Mouse (Mus musculus): ENCODE data around the gene Sytl3. TPM values are rescaled to one million over a fixed set of nuclear protein-coding genes. Genes with fewer than 3 reads are reported as not detected.

The Sytl3 gene
- total RNA-seq, 1 experiment from 2014 or later = 0.24 TPM

- no peak for DNase-seq
Measured at GRCm38 (mm10) chr17:6757902-6758301, 99.0 kb downstream of the Sytl3 start.

DNA sequence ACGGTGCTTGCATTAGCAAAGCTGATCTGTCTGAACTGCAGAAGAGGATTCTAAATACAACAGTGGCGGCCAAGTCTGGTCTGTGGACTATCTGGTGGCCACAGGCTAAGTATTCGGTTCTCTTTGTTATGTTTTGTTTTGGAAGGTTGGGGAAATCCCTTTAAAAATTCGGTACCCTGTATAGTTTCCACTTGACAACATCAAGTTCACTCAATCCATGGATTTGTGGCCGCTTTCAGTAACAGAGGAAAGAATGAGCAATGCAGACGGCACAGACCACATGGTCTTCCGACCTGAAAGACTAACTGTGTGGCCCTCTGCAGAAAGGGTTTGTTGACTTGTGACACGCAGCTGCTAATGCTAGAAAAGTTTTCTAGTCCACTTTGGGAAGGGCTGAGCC is 100.0 kb downstream of the Sytl3 start:
- DNase-seq = no peak

DNA sequence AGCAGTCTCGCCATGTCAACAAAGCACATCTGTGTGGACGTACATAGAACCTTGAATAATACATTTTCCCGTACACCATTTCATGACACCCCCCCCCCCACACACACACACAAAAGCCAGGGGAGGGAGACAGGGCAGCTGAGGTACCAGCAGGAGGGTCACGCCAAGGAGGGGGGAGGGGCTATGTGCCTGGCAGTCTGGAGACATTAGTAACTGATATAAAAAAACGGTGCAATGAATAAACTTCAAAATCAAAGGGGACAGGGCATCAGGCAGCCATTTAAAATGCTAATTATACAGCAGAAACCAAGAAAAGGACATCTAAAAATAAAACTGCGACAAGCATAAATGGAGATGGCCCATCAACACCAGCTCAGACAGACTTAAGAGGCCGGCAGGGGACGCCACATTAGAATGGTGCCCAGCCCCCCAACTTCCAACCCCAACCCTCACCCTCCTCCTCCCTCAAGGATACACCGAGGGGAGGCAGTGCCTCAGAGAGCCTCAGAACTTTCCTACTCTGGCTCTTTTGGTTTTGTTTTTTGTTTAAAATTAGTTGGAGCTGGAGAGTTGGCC is 100.9 kb downstream of the Sytl3 start:
- no peak for DNase-seq

GRCm38 (mm10) chr17:6763513-6764226 is 104.8 kb downstream of the Sytl3 start:
- no peak for DNase-seq

DNA sequence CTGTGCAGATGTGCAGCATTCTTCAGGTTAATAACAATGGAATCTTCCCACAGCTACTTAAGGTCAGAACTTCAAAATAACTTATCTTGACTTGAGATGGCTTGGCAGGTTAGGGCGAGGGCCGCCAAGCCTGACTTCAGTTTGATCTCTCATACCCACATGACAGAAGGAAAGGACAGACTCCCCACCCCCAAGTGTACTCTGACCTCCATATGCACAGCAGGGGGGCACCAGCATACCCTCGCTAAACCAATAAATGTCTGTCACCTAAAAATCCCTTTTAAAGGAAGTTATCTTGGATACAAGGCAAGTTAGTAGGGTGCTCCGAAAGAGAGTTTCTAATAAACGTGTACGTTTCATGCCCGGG is 105.3 kb downstream of the Sytl3 start:
- DNase-seq = no peak

DNA sequence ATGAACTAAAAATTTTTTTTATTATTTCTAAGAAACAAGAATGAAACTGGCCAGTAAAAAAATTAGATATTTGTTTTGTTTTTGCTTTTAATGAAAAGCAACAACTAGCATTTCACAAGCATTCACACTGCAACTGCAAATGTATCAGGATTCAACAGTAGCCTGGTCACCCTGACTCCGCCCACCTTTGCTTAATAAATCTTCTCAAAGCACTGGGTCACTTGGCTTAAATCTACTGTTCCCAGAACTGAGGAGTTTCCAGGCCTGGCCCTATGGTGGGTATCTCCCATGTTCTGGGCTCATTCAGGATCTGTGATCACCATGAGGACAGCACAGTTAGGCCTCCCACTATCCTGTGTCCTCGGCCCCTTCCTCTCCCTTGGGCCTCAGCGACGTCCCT is 105.8 kb downstream of the Sytl3 start:
- no peak for DNase-seq

GRCm38 (mm10) chr17:6765886-6766285 is 107.0 kb downstream of the Sytl3 start:
- no peak for DNase-seq

DNA sequence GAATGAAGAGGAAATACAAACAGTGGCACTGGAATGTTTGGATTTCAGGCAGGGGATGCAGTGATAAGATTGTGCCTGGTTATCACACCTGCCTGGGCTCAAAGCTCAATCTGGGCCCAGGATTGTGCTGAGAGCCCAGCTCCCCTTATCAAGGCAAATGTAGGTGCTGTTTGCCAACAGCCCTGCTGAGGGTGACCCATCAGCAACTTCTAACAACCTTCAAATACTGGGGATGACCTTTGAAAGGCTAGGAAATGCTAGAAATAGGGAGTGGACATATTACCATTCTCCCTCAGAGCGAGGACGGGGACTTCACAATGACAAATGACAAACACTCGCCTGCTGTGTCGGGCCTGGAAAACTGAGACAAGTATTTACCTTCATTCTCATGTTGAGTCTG is 107.9 kb downstream of the Sytl3 start:
- no peak for DNase-seq

- peak; percentile 27 for DNase-seq
Measured at GRCm38 (mm10) chr17:6767771-6768170, 108.9 kb downstream of the Sytl3 start.

- no peak for DNase-seq
Measured at GRCm38 (mm10) chr17:6768301-6768788, 109.5 kb downstream of the Sytl3 start.

GRCm38 (mm10) chr17:6769602-6770001 is 110.7 kb downstream of the Sytl3 start:
- DNase-seq = no peak

GRCm38 (mm10) chr17:6771661-6772489 is 113.0 kb downstream of the Sytl3 start:
- no peak for DNase-seq

- DNase-seq = no peak
Measured at GRCm38 (mm10) chr17:6772490-6772773, 113.5 kb downstream of the Sytl3 start.

GRCm38 (mm10) chr17:6773249-6773966 is 114.5 kb downstream of the Sytl3 start:
- no peak for DNase-seq

DNA sequence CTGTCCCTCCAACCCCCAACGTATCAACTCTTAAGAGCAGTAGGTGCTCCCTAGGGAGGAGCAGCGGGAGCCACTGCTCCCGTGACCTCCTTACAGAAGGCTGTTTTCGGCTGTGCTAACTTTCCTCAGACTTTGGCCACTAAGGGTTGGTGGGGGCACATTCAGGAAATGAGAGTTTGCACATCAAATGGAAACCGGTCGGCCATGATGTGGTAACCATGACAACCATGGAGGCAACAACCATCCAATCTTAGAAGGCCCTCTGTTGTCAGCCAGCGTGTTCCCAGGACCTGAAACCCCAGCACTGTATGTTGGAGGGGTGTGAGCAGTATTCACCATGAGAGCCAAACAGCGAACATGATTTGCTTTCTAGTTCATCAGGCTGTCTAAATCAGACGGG is 116.3 kb downstream of the Sytl3 start:
- DNase-seq = no peak

DNA sequence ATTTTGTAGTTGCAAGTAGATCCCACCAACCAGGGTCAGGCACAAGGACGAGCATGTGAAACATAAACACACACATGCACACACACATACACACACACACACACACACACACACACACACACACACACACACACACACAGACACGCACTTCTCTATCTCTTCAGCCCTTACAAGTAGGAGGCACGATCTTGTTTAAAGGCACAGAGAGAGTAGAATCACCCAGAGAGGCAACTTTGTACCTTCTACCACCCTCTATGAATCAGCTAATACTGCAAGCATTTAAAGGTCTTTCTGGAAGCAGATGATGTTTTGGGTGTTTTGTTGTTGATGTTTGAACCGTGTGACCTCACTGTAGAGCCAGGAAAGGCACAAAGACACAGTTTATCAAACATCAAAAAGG is 116.8 kb downstream of the Sytl3 start:
- DNase-seq = no peak

DNA sequence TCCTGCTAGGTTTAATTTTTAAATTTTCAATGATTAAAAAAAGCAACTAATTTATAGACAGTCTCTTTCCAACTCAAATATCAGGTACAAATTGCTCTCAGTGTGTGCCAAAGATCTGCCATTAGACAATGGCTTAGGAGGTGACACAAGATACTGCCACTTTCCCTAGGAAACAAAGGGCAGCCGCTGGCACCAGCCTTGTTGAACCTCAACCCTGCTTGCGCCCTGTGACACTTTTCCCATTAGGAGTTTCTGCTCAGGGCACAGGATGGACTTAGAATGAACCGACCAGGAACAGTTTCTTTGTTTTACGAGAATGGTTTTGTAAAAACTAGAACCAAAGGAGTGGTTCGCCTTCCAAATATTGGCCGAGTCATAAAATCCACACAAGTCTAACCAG is 117.2 kb downstream of the Sytl3 start:
- no peak for DNase-seq

DNA sequence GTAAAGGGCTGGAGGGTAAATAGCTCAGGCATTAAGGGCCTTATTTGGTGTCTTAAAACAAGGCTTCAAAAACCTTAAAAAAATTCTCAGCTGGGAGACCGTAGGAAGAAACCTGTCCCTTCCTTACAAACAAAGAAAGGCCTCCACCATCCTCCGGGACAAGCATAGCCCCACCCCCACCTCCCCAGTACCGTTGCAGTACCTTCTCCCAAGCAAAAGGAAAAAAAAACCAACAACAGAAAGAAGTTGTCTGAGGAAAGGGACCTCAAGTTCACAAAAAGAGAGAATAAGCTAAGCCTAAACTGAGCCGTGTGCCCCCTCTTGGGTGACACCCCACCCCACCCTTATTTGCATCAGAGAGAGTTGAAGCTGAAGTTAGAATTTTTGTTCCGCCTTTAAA is 117.7 kb downstream of the Sytl3 start:
- DNase-seq = no peak

DNA sequence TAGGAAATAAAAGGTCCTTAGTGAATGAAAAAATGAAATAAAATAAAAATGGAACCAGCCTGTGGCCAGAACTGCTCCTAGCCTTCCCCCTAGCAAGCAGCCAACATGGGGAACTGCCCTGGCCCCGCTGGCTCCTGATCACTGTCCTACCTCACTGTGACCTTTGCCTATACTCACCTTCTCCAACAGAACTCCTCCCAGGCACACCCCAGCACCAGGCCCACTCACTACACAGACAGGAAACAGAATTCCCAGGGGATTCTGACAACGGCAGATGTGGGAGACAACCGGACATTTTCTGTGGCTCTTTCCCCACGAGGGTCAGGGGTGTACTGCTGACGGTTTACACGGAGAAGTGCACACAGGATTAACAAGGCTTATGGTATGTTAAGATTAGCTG is 118.2 kb downstream of the Sytl3 start:
- no peak for DNase-seq

- DNase-seq = no peak
Measured at GRCm38 (mm10) chr17:6777629-6778331, 118.9 kb downstream of the Sytl3 start.

DNA sequence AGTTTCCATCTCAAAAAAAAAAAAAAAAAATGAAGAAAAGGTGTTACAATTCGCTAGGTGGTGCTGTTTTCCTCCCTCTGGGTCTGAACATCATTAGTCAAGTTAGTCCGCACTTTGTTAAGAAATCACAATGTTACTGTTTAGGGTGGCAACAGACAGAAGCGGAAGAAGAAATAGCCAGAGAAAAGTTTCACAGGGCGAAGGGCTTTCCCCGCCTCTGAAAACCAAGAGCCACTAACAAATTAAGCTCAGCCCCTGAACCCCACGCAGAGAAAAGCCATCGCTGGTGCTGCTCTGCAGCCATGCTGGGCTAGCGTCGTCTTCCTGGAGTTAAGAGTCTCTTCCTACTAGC is 119.4 kb downstream of the Sytl3 start:
- no peak for DNase-seq

DNA sequence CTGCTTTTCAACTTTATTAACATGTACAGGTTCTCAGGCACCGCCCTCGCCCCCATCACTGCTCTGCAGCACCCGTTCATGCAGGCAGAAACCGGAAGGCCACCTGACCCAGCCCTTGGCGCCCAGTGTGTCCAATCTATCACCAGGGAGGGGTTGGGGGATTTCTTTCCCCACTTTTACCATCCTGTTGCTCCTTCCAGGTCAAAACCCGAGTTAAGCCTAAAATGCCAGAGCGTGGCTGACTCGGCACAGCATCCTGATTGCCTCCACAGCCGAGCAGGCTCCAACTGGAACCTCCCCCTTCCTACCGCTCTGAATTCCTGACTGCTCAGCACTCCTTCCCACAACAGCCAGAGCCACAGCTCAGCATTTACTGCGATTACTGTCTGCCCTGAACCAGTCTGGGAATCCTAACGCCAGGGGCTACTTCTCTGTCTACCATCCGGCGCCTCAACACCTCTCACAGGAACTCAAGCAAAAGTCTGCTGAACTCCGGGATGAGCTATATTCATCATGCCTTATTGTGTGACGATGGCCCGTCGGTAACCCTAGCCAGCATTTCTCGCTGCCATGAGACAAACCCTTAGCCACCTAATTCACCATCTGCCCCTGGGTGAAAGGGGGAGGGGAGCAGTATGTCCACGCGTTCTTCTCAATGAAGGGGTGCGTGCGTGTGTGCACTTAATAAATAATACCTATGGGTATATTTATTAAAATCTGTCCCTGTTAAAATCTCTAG is 120.0 kb downstream of the Sytl3 start:
- peak; percentile 45 for DNase-seq
